Comparison of ENCODE assay signal across 32 mouse cellular contexts in the genomic region with DNA sequence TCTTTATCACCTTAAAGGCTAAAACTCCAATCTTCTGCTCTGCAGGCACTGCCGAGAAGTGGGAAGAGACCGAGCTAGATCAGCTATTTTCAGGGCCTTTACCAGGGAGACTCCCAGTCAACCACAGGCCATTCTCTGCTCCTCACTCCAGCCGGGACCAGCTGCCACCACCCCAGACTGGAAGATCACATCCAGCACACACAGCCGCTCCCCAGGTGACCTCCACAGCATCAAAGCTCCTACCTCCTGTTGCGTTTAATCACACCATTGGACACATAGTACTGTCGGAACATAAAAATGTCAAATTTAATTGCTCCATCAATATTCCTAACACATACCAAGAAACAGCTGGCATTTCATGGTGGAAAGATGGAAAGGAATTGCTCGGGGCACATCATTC. TPM values are rescaled to one million over a fixed set of nuclear protein-coding genes. Genes with fewer than 3 reads are reported as not detected.
A peak's percentile ranks its signal among the peaks of the same experiment; 100 is the strongest.
DNase-seq lines count a peak whose midpoint lies in the region; ATAC-seq lines count a peak whose summit lies in the region.
"Had no signal": no experiment of that assay in that cellular context is flagged by ENCODE, and none has a peak within 500 bp of the region (broad histone marks: within the 10 kb centered on the region; RNA-seq: fewer than 3 reads in every experiment).

No protein-coding gene starts in this region.

- peak; percentile 53 for ATAC-seq in neural tube, embryonic 13.5 days (ENCODE audit: low read depth)
- ATAC-seq in cerebellum, adult (ENCODE audit: insufficient number of reproducible peaks, low FRiP score, low TSS enrichment): no peak
- ATAC-seq: activated CD4-positive, CD25-positive, alpha-beta regulatory T cell, adult 4 months; CD4-positive, CD25-positive, alpha-beta regulatory T cell, adult 4 months; forebrain, embryonic 15.5 days; hindbrain, postnatal 0 days; inflammation-experienced regulatory T-cells, adult 6 months had no signal

- peaks cover 9% of the 10 kb centered on the region for H3K4me1 ChIP-seq in neural tube, embryonic 13.5 days (replicated peaks)
- peaks cover 46% of the 10 kb centered on the region for H3K4me1 ChIP-seq in limb, embryonic 10.5 days
- H3K4me1 ChIP-seq: forebrain, embryonic 12.5 days; forebrain, embryonic 15.5 days had no signal

- no peak overlapping the region for H3K27ac ChIP-seq in neural tube, embryonic 13.5 days (replicated peaks)
- peak overlapping the region; percentile 61 for H3K27ac ChIP-seq in limb, embryonic 10.5 days
- H3K27ac ChIP-seq: embryonic facial prominence, embryonic 10.5 days; embryonic facial prominence, embryonic 13.5 days; forebrain, embryonic 12.5 days; forebrain, embryonic 15.5 days; gastrocnemius, adult 2 months; heart, embryonic 15.5 days; hindbrain, embryonic 14.5 days; hindbrain, postnatal 0 days had no signal

- DNase-seq in neural tube, embryonic 10.5 days (ENCODE audit: extremely low spot score, low spot score): no peak
- DNase-seq in limb, embryonic 10.5 days (ENCODE audit: low spot score): peak; percentile 56
- DNase-seq in mesoderm, embryonic 11.5 days (ENCODE audit: low read depth, low spot score): peak; percentile 50
- DNase-seq in layer of hippocampus, adult 8-10 months (ENCODE audit: low spot score in 2 of 2): no peak
- no peak for DNase-seq in cerebellum, adult 9-11 months
- DNase-seq: adrenal gland, adult 8-10 months; adrenal gland, postnatal 36 days; cerebellum, adult 11 months; cerebellum, adult 2 months; cerebellum, postnatal 10 days; cerebellum, postnatal 36 days; embryo, embryonic 11 days; gastrocnemius, adult 2 months; gastrocnemius, postnatal 14 days; heart, adult 11 months; heart, postnatal 10 days; heart, postnatal 4 days had no signal

- no peaks in the 10 kb centered on the region for H3K36me3 ChIP-seq in neural tube, embryonic 13.5 days
- peaks cover 55% of the 10 kb centered on the region for H3K36me3 ChIP-seq in limb, embryonic 10.5 days
- H3K36me3 ChIP-seq: forebrain, embryonic 12.5 days; forebrain, embryonic 15.5 days; heart, embryonic 15.5 days had no signal

- no peaks in the 10 kb centered on the region for H3K27me3 ChIP-seq in neural tube, embryonic 13.5 days
- H3K27me3 ChIP-seq in limb, embryonic 10.5 days (ENCODE audit: low read depth, poor library complexity, severe bottlenecking): no peaks in the 10 kb centered on the region
- H3K27me3 ChIP-seq: embryonic facial prominence, embryonic 13.5 days; forebrain, embryonic 12.5 days; forebrain, embryonic 15.5 days; heart, embryonic 12.5 days; heart, embryonic 15.5 days had no signal

- H3K4me3 ChIP-seq in neural tube, embryonic 13.5 days: no peak overlapping the region
- no peak overlapping the region for H3K4me3 ChIP-seq in limb, embryonic 10.5 days
- H3K4me3 ChIP-seq: embryonic facial prominence, embryonic 10.5 days; embryonic facial prominence, embryonic 13.5 days; erythroblast, embryonic 14.5 days; forebrain, embryonic 12.5 days; forebrain, embryonic 15.5 days; gastrocnemius, adult 2 months; heart, embryonic 12.5 days; heart, embryonic 15.5 days had no signal

- no peak overlapping the region for H3K4me2 ChIP-seq in neural tube, embryonic 13.5 days
- H3K4me2 ChIP-seq: embryonic facial prominence, embryonic 13.5 days; forebrain, embryonic 12.5 days; forebrain, embryonic 15.5 days; heart, embryonic 12.5 days; heart, embryonic 15.5 days; hindbrain, embryonic 14.5 days had no signal

- 40% methylated on average over 7 of the region's 7 CpGs for WGBS in neural tube, embryonic 13.5 days
- whole genome bisulfite sequencing in limb, embryonic 10.5 days: 27% methylated on average over 7 of the region's 7 CpGs

- H3K9ac ChIP-seq in neural tube, embryonic 13.5 days: no peak overlapping the region
- H3K9ac ChIP-seq: embryonic facial prominence, embryonic 13.5 days; forebrain, embryonic 12.5 days; forebrain, embryonic 15.5 days; heart, embryonic 12.5 days; heart, embryonic 15.5 days; hindbrain, embryonic 14.5 days had no signal

- H3K9me3 ChIP-seq in neural tube, embryonic 13.5 days: no peaks in the 10 kb centered on the region
- H3K9me3 ChIP-seq in limb, embryonic 10.5 days (replicated peaks): no peaks in the 10 kb centered on the region
- H3K9me3 ChIP-seq: embryonic facial prominence, embryonic 10.5 days; embryonic facial prominence, embryonic 13.5 days; forebrain, embryonic 12.5 days; forebrain, embryonic 15.5 days; heart, embryonic 12.5 days; heart, embryonic 15.5 days had no signal

RNA-seq across cellular contexts. Expression of a gene that starts 30.4 kb away (rescaled TPM):
- polyA plus RNA-seq in neural tube, embryonic 13.5 days (2015; fragmentation: Nextera tagmentation; extraction: Ambion mirVana): 2.2 and 2.4 TPM in 2 replicates
- polyA plus RNA-seq in limb, embryonic 10.5 days (2016; fragmentation: Nextera tagmentation; extraction: Ambion mirVana): 14.5 and 22.3 TPM in 2 replicates
- total RNA-seq in layer of hippocampus, adult 8-10 months (2022): 10 to 100 TPM; 33.7 to 40.4 (median 36.1) TPM
- total RNA-seq: MEL had no signal
- polyA plus RNA-seq: activated CD4-positive, CD25-positive, alpha-beta regulatory T cell, adult 4 months had no signal

RNA-seq across cellular contexts. Expression of a gene that starts 42.0 kb away (rescaled TPM):
- polyA plus RNA-seq in neural tube, embryonic 13.5 days (2015; fragmentation: Nextera tagmentation; extraction: Ambion mirVana): 41.8 and 47.7 TPM in 2 replicates
- polyA plus RNA-seq in limb, embryonic 10.5 days (2016; fragmentation: Nextera tagmentation; extraction: Ambion mirVana): 85.7 and 96.3 TPM in 2 replicates
- total RNA-seq in layer of hippocampus, adult 8-10 months (2022): 10 to 100 TPM; 60.5 to 75.1 (median 71.7) TPM

Comparison
In these comparisons a context has a peak if more than half of its experiments do, and no peak if none do; other contexts are left out.
1. DNase-seq: peak in limb, embryonic 10.5 days (single experiment) and mesoderm, embryonic 11.5 days (single experiment); none in neural tube, embryonic 10.5 days (single experiment), layer of hippocampus, adult 8-10 months (0 of 2) and cerebellum, adult 9-11 months (single experiment).